Mouse (Mus musculus): ENCODE results near the gene Slc6a8. TPM values are rescaled to one million over a fixed set of nuclear protein-coding genes. Genes with fewer than 3 reads are reported as not detected.
A peak's percentile ranks its signal among the peaks of the same experiment; 100 is the strongest.

The Slc6a8 gene
- total and polyA plus RNA-seq, 3 experiments = 0.70 to 4.2 (median 2.2) TPM

- dilution Hi-C loops (cut with MboI; ENCODE audit: extremely low pct_ligation_motif_present, extremely low pct_unique_long_range_greater_than_20kb, low sequenced_read_pairs) (no loop called here), in situ Hi-C loops (cut with MboI; ENCODE audit: low pct_ligation_motif_present, low pct_unique_long_range_greater_than_20kb, low sequenced_read_pairs) (no loop called here)
- Histone ChIP-seq H3K79me2 (replicated peaks; ENCODE audit: control insufficient read depth, extremely low read depth, insufficient read depth, poor library complexity, severe bottlenecking) (no peaks in the 10 kb centered on the region), H3K9ac (ENCODE audit: insufficient read depth, low read depth) (no peak overlapping the region), H3K36me3 (replicated peaks in 1 of 2; ENCODE audit: control insufficient read depth in 1 of 2, insufficient read depth in 1 of 2, low read length in 1 of 2) (no peaks in the 10 kb centered on the region), H3K27ac (ENCODE audit: insufficient read depth, low read depth) (no peak overlapping the region), H3K4me3 (replicated peaks in 1 of 3; ENCODE audit: low read depth in 2 of 3, low read length in 2 of 3, poor library complexity in 1 of 3) (no peak overlapping the region), H3K4me2 (ENCODE audit: insufficient read depth, low read depth, poor library complexity, severe bottlenecking) (peak overlapping the region; percentile 5; the same call in 1 of the 2 replicates), H3K9me3 (replicated peaks; ENCODE audit: low read length) (no peaks in the 10 kb centered on the region), H3K27me3 (replicated peaks) (no peaks in the 10 kb centered on the region), H3K4me1 (ENCODE audit: control insufficient read depth in 1 of 2, insufficient read depth in 2 of 2) (peaks cover 5 to 13% of the 10 kb centered on the region in 2 experiments; a peak in 3 of 4 replicates)
- TF ChIP-seq RCOR1 (conservative IDR thresholded peaks at IDR 0.05; ENCODE audit: low read depth, low read length) (no peak), JUN (IDR thresholded peaks at IDR 0.05; ENCODE audit: insufficient read depth, low read depth, low read length) (no peak), CHD2 (IDR thresholded peaks at IDR 0.05; ENCODE audit: low read length) (no peak), UBTF (IDR thresholded peaks at IDR 0.05; ENCODE audit: low read depth, low read length) (no peak), MEF2A (IDR thresholded peaks at IDR 0.05; ENCODE audit: borderline replicate concordance, low read depth, low read length) (no peak)
- peak; percentile 14 for DNase-seq (ENCODE audit: extremely low read depth)
Observed at GRCm38 (mm10) chrX:73635425-73635824, 37.5 kb upstream of the Slc6a8 start.

- H3K4me2 ChIP-seq (ENCODE audit: insufficient read depth, low read depth, poor library complexity, severe bottlenecking) = no peak overlapping the region
- no peak overlapping the region for H3K9ac ChIP-seq (ENCODE audit: insufficient read depth, low read depth)
- DNase-seq (ENCODE audit: extremely low read depth) = no peak
- H3K4me1 ChIP-seq (ENCODE audit: control insufficient read depth in 1 of 2, insufficient read depth in 2 of 2) = peaks cover 5 to 9% of the 10 kb centered on the region in 2 experiments; a peak in 3 of 4 replicates
- no peaks in the 10 kb centered on the region for H3K27me3 ChIP-seq (replicated peaks)
- no peak overlapping the region for H3K4me3 ChIP-seq (replicated peaks in 1 of 3; ENCODE audit: low read depth in 2 of 3, low read length in 2 of 3, poor library complexity in 1 of 3)
- dilution Hi-C loops (cut with MboI; ENCODE audit: extremely low pct_ligation_motif_present, extremely low pct_unique_long_range_greater_than_20kb, low sequenced_read_pairs) (no loop called here), in situ Hi-C loops (cut with MboI; ENCODE audit: low pct_ligation_motif_present, low pct_unique_long_range_greater_than_20kb, low sequenced_read_pairs) (no loop called here)
- no peaks in the 10 kb centered on the region for H3K36me3 ChIP-seq (replicated peaks in 1 of 2; ENCODE audit: control insufficient read depth in 1 of 2, insufficient read depth in 1 of 2, low read length in 1 of 2)
- no peaks in the 10 kb centered on the region for H3K79me2 ChIP-seq (replicated peaks; ENCODE audit: control insufficient read depth, extremely low read depth, insufficient read depth, poor library complexity, severe bottlenecking)
- TF ChIP-seq MYC (IDR thresholded peaks at IDR 0.05; ENCODE audit: low read depth, low read length) (no peak), NELFE (IDR thresholded peaks at IDR 0.05; ENCODE audit: low read depth, low read length) (no peak), ZC3H11A (IDR thresholded peaks at IDR 0.05; ENCODE audit: low read depth, low read length) (no peak), ELF1 (IDR thresholded peaks at IDR 0.05; ENCODE audit: low read depth, low read length) (no peak), POLR2A (IDR thresholded peaks at IDR 0.05; ENCODE audit: low read depth, low read length) (no peak), USF1 (IDR thresholded peaks at IDR 0.05; ENCODE audit: low read depth, low read length) (no peak), E2F4 (IDR thresholded peaks at IDR 0.05; ENCODE audit: insufficient replicate concordance, low read depth, low read length) (no peak), BHLHE40 (IDR thresholded peaks at IDR 0.05; ENCODE audit: low read depth, low read length) (no peak), JUND (conservative IDR thresholded peaks at IDR 0.05; ENCODE audit: low read depth, low read length) (no peak), JUN (IDR thresholded peaks at IDR 0.05; ENCODE audit: insufficient read depth, low read depth, low read length) (no peak), USF2 (conservative IDR thresholded peaks at IDR 0.05; ENCODE audit: low read depth, low read length) (no peak), SMC3 (IDR thresholded peaks at IDR 0.05; ENCODE audit: low read depth, low read length) (no peak), MXI1 (IDR thresholded peaks at IDR 0.05; ENCODE audit: low read depth, low read length) (no peak), KAT2A (IDR thresholded peaks at IDR 0.05; ENCODE audit: insufficient replicate concordance, low read length) (no peak)
- H3K9me3 ChIP-seq (replicated peaks; ENCODE audit: low read length) = no peaks in the 10 kb centered on the region
- H3K27ac ChIP-seq (ENCODE audit: insufficient read depth, low read depth) = no peak overlapping the region
Observed at GRCm38 (mm10) chrX:73637415-73637814, 35.5 kb upstream of the Slc6a8 start.

All from CH12.LX (cell line).